Mouse (Mus musculus): ENCODE measurements around the gene Rimbp2. TPM values are rescaled to one million over a fixed set of nuclear protein-coding genes. Genes with fewer than 3 reads are reported as not detected.
"Not testable (repeated sequence)": the region's sequence is repeated elsewhere in the genome, so short reads cannot be mapped to it uniquely, and the experiment has no call there.

Rimbp2 gene
- polyA plus RNA-seq, 1 experiment, result 1.2 TPM

- peak; percentile 66 for TF ChIP-seq CTCF (IDR thresholded peaks at IDR 0.05; ENCODE audit: control insufficient read depth, insufficient read depth, insufficient replicate concordance, low read depth, low read length)
- no peak for TF ChIP-seq POLR2A (IDR thresholded peaks at IDR 0.05; ENCODE audit: control insufficient read depth, low read depth, low read length)
- Histone ChIP-seq H3K27me3 (ENCODE audit: control insufficient read depth, insufficient read depth, low read length) (no peaks in the 10 kb centered on the region), H3K27ac (ENCODE audit: control insufficient read depth, insufficient read depth, low read depth, low read length) (peak overlapping the region; percentile 77), H3K36me3 (ENCODE audit: control insufficient read depth, insufficient read depth, low read length) (no peaks in the 10 kb centered on the region), H3K4me1 (ENCODE audit: control insufficient read depth, insufficient read depth, low read length) (0 out of 2 replicates have a peak, but pooled peaks cover 3% of the 10 kb centered on the region), H3K4me3 (ENCODE audit: control insufficient read depth, low read depth, low read length) (peak overlapping the region; percentile 69)
Observed at GRCm38 (mm10) chr5:128733955-128734354, 219.3 kb downstream of the Rimbp2 start.

DNA sequence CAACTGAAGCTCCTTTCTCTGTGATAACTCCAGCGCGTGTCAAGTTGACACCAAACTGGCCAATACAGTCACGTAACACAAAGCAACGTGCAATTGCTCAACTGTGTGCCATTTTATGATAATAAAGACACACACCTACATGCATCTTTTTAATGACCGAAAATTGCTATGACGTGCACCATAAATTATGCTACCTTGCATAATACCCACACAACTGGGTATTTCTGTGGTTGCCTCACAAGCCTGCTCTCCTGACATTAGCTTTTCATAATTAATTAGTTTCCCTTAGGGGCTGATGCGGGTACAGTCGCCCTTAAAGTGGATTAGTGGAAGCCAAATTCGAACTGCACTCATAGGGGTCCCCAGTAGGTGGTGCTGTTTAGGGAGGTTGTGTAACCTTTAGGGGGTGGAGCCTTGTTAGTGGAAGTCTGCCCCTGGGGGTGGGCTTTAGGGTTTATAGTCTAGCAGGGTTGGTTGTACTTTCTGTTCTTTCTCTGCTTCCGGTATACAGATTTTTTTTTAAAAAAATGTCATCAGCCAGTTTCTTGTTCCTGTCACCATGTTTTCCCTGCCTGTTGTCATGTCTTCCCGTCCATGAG is 220.8 kb downstream of the Rimbp2 start:
- no peak for TF ChIP-seq POLR2A (IDR thresholded peaks at IDR 0.05; ENCODE audit: control insufficient read depth, low read depth, low read length)
- peak; percentile 19; the same call in 1 of the 2 replicates for TF ChIP-seq CTCF (IDR thresholded peaks at IDR 0.05; ENCODE audit: control insufficient read depth, insufficient read depth, insufficient replicate concordance, low read depth, low read length)
- Histone ChIP-seq H3K4me3 (ENCODE audit: control insufficient read depth, low read depth, low read length) (no peak overlapping the region), H3K36me3 (ENCODE audit: control insufficient read depth, insufficient read depth, low read length) (no peaks in the 10 kb centered on the region), H3K27me3 (ENCODE audit: control insufficient read depth, insufficient read depth, low read length) (no peaks in the 10 kb centered on the region), H3K27ac (ENCODE audit: control insufficient read depth, insufficient read depth, low read depth, low read length) (no peak overlapping the region), H3K4me1 (ENCODE audit: control insufficient read depth, insufficient read depth, low read length) (0 out of 2 replicates have a peak, but pooled peaks cover 3% of the 10 kb centered on the region)

GRCm38 (mm10) chr5:128730634-128731033 is 222.7 kb downstream of the Rimbp2 start:
- Histone ChIP-seq H3K4me3 (ENCODE audit: control insufficient read depth, low read depth, low read length) (no peak overlapping the region), H3K27ac (ENCODE audit: control insufficient read depth, insufficient read depth, low read depth, low read length) (no peak overlapping the region), H3K36me3 (ENCODE audit: control insufficient read depth, insufficient read depth, low read length) (no peaks in the 10 kb centered on the region), H3K4me1 (ENCODE audit: control insufficient read depth, insufficient read depth, low read length) (0 out of 2 replicates have a peak, but pooled peaks cover 3% of the 10 kb centered on the region), H3K27me3 (ENCODE audit: control insufficient read depth, insufficient read depth, low read length) (no peaks in the 10 kb centered on the region)
- peak; percentile 31; the same call in 1 of the 2 replicates for TF ChIP-seq CTCF (IDR thresholded peaks at IDR 0.05; ENCODE audit: control insufficient read depth, insufficient read depth, insufficient replicate concordance, low read depth, low read length)
- no peak for TF ChIP-seq POLR2A (IDR thresholded peaks at IDR 0.05; ENCODE audit: control insufficient read depth, low read depth, low read length)

DNA sequence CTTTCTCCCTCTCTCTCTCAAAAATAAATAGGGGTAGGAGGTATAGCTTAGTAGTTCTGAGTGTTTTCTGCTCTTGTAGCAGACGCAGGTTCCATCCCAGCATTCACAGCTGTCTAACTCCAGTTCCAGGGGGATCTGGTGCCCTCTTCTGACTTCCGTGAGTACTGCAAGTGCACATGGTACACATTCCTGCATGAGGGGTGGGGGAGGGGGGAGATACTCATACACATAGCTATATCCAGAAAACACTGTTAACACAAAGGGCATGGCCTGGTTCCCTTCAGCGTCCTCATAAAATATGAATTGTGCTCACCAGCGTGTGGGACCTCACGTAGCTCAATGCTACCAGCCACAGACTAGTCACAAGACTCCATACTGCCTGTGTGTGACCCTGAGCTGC is 223.9 kb downstream of the Rimbp2 start:
- H3K36me3 ChIP-seq (ENCODE audit: control insufficient read depth, insufficient read depth, low read length), result no peaks in the 10 kb centered on the region
- no peak overlapping the region for H3K4me3 ChIP-seq (ENCODE audit: control insufficient read depth, low read depth, low read length)
- no peak overlapping the region for H3K27ac ChIP-seq (ENCODE audit: control insufficient read depth, insufficient read depth, low read depth, low read length)
- TF ChIP-seq POLR2A (IDR thresholded peaks at IDR 0.05; ENCODE audit: control insufficient read depth, low read depth, low read length) (no peak), CTCF (IDR thresholded peaks at IDR 0.05; ENCODE audit: control insufficient read depth, insufficient read depth, insufficient replicate concordance, low read depth, low read length) (peak; percentile 21; the same call in 1 of the 2 replicates)
- no peaks in the 10 kb centered on the region for H3K27me3 ChIP-seq (ENCODE audit: control insufficient read depth, insufficient read depth, low read length)
- H3K4me1 ChIP-seq (ENCODE audit: control insufficient read depth, insufficient read depth, low read length), result 0 out of 2 replicates have a peak, but pooled peaks cover 2% of the 10 kb centered on the region

DNA sequence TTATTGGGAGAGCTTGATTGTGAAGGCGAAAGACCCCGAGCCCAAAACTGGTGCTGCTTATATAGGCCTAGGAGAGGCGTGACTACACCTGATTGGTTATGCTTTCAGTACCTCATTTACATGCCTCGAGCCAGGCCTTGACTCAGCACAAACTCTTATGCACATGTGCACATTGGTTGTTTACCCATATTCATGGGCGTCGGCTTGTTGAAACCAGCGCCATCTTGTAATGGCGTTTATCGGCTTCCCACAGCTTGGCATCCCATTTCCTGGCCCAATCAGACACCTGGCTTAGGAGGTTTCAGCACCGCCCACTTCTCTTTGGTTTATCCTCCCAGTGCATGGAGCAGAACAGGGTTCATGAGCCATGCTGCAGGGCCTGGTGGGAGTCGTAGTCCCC is 232.8 kb downstream of the Rimbp2 start:
- H3K27me3 ChIP-seq (ENCODE audit: control insufficient read depth, insufficient read depth, low read length); H3K4me1 ChIP-seq (ENCODE audit: control insufficient read depth, insufficient read depth, low read length); H3K4me3 ChIP-seq (ENCODE audit: control insufficient read depth, low read depth, low read length); H3K36me3 ChIP-seq (ENCODE audit: control insufficient read depth, insufficient read depth, low read length); H3K27ac ChIP-seq (ENCODE audit: control insufficient read depth, insufficient read depth, low read depth, low read length): not testable (repeated sequence)

DNA sequence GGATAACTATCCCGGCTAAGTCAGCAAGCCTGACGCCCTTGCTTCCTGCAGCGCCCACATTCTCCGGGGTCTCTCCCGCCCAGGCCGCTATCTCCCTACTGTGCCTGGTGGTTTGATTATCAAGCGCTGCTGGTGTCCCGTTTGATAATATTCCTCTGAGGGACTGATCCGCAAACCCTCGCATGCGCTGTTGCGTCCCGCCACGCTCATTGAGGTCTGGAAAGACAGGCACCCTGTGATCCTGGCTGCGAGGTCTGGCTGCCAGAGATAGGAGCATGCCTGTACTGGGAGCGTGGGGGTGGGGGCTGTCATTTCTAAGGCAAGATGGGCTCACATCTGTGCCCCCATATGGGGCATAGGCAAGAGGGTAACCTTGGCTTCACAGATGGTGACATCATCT is 238.1 kb downstream of the Rimbp2 start:
- Histone ChIP-seq H3K27ac (ENCODE audit: control insufficient read depth, insufficient read depth, low read depth, low read length) (no peak overlapping the region), H3K27me3 (ENCODE audit: control insufficient read depth, insufficient read depth, low read length) (no peaks in the 10 kb centered on the region), H3K4me1 (ENCODE audit: control insufficient read depth, insufficient read depth, low read length) (no peaks in the 10 kb centered on the region), H3K4me3 (ENCODE audit: control insufficient read depth, low read depth, low read length) (no peak overlapping the region), H3K36me3 (ENCODE audit: control insufficient read depth, insufficient read depth, low read length) (no peaks in the 10 kb centered on the region)
- TF ChIP-seq CTCF (IDR thresholded peaks at IDR 0.05; ENCODE audit: control insufficient read depth, insufficient read depth, insufficient replicate concordance, low read depth, low read length) (no peak), POLR2A (IDR thresholded peaks at IDR 0.05; ENCODE audit: control insufficient read depth, low read depth, low read length) (no peak)

- no peak for TF ChIP-seq POLR2A (IDR thresholded peaks at IDR 0.05; ENCODE audit: control insufficient read depth, low read depth, low read length)
- peak; percentile 54; the same call in 1 of the 2 replicates for TF ChIP-seq CTCF (IDR thresholded peaks at IDR 0.05; ENCODE audit: control insufficient read depth, insufficient read depth, insufficient replicate concordance, low read depth, low read length)
- H3K27me3 ChIP-seq (ENCODE audit: control insufficient read depth, insufficient read depth, low read length), result no peaks in the 10 kb centered on the region
- H3K27ac ChIP-seq (ENCODE audit: control insufficient read depth, insufficient read depth, low read depth, low read length), result no peak overlapping the region
- H3K36me3 ChIP-seq (ENCODE audit: control insufficient read depth, insufficient read depth, low read length), result no peaks in the 10 kb centered on the region
- H3K4me1 ChIP-seq (ENCODE audit: control insufficient read depth, insufficient read depth, low read length), result no peaks in the 10 kb centered on the region
- H3K4me3 ChIP-seq (ENCODE audit: control insufficient read depth, low read depth, low read length), result no peak overlapping the region
Observed at GRCm38 (mm10) chr5:128711847-128712246, 241.4 kb downstream of the Rimbp2 start.

Measured in testis, adult 2 months (tissue).